Mouse (Mus musculus): ENCODE data around the gene Fhdc1. TPM values are rescaled to one million over a fixed set of nuclear protein-coding genes. Genes with fewer than 3 reads are reported as not detected.

Gene Fhdc1
- 2.0 TPM for polyA plus RNA-seq (2015; fragmentation: Illumina TruSeq; extraction: RNeasy Lipid Tissue Mini Kit (QIAGEN cat#74804); ENCODE audit: insufficient read depth, low read depth, low replicate concordance)

GRCm38 (mm10) chr3:84480006-84480897 is at the start of gene Fhdc1:
Fhdc1 (minus strand) TSS chr3:84480429.

Other genes with a start within 250 kb of the Fhdc1 start
- 4.4 TPM for gene Trim2, start 173.6 kb downstream of the Fhdc1 start, polyA plus RNA-seq (2015; fragmentation: Illumina TruSeq; extraction: RNeasy Lipid Tissue Mini Kit (QIAGEN cat#74804); ENCODE audit: insufficient read depth, low read depth, low replicate concordance)
- 6.8 TPM for gene Arfip1, start 102.2 kb upstream of the Fhdc1 start, polyA plus RNA-seq (2015; fragmentation: Illumina TruSeq; extraction: RNeasy Lipid Tissue Mini Kit (QIAGEN cat#74804); ENCODE audit: insufficient read depth, low read depth, low replicate concordance)
- not detected for gene Tigd4, start 113.1 kb upstream of the Fhdc1 start, polyA plus RNA-seq (2015; fragmentation: Illumina TruSeq; extraction: RNeasy Lipid Tissue Mini Kit (QIAGEN cat#74804); ENCODE audit: insufficient read depth, low read depth, low replicate concordance)
- gene Tmem154, start 185.8 kb upstream of the Fhdc1 start, polyA plus RNA-seq (2015; fragmentation: Illumina TruSeq; extraction: RNeasy Lipid Tissue Mini Kit (QIAGEN cat#74804); ENCODE audit: insufficient read depth, low read depth, low replicate concordance) = 1.4 TPM

Measured in pancreas, adult 10 weeks (tissue).